Mouse (Mus musculus): Measurements from ENCODE around the gene Appl2. TPM values are rescaled to one million over a fixed set of nuclear protein-coding genes. Genes with fewer than 3 reads are reported as not detected.
A peak's percentile ranks its signal among the peaks of the same experiment; 100 is the strongest.

The Appl2 gene
- polyA plus RNA-seq, 1 experiment from 2014 or later: 27.5 TPM

DNA sequence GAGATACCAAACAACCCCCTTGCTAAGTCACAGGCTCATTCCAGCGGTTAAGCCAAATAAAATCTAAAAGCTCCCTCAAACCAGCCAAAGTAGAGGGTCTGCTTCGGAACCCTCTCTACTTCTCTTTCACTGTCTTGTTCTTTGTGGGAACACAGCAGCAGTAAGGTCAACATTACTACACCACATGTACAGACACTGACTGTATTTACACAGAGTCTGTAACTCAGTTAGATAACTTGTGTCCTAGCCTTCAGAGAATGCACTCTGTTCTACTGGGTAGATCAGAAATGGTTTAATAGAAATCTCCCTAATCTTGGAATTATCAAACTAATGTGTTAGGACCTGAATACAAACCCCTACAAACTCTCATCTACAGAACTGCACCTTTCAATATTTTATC, 12.3 kb downstream of the Appl2 start:
- WGBS: 93% methylated on average over 2 of the region's 2 CpGs
- no peak for ATAC-seq
- H3K36me3 ChIP-seq (ENCODE audit: control insufficient read depth, insufficient read depth): peaks cover 23% of the 10 kb centered on the region
- peak overlapping the region; percentile 21; the same call in 1 of the 2 replicates for H3K4me2 ChIP-seq (replicated peaks; ENCODE audit: low read depth)
- H3K4me1 ChIP-seq (replicated peaks; ENCODE audit: control insufficient read depth, insufficient read depth, low read length): no peaks in the 10 kb centered on the region
- no peaks in the 10 kb centered on the region for H3K27me3 ChIP-seq (replicated peaks; ENCODE audit: control insufficient read depth, insufficient read depth, low read length)
- H3K27ac ChIP-seq (ENCODE audit: low read depth, low read length): no peak overlapping the region
- no peaks in the 10 kb centered on the region for H3K9me3 ChIP-seq (ENCODE audit: control insufficient read depth)
- TF ChIP-seq CTCF (IDR thresholded peaks at IDR 0.05; ENCODE audit: low read depth): no peak
- H3K9ac ChIP-seq (ENCODE audit: low read depth, low read length): no peak overlapping the region
- no peak overlapping the region for H3K4me3 ChIP-seq (ENCODE audit: low read depth, low read length)

DNA sequence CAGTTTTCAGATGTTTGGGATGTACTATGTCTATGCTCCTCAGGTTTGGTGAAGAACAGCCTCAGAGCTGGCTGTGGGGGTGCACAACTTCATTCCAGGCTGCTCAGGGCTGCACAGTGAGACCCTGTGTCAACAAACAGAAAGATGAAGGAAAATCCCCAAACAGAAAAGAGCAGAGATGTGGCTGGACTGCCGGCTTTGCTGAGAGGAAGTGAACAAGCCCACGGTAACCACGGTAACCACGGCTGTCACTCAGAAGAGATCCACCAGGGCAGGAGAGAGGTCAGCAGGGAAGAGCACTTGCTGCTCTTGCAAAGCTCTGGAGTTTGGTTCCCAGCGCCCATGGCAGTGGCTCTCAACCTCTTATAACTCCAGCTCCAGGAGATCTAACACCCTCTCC, 14.1 kb downstream of the Appl2 start:
- no peak overlapping the region for H3K9ac ChIP-seq (ENCODE audit: low read depth, low read length)
- no peak for TF ChIP-seq CTCF (IDR thresholded peaks at IDR 0.05; ENCODE audit: low read depth)
- no peak for ATAC-seq
- no peaks in the 10 kb centered on the region for H3K9me3 ChIP-seq (ENCODE audit: control insufficient read depth)
- H3K27me3 ChIP-seq (replicated peaks; ENCODE audit: control insufficient read depth, insufficient read depth, low read length): no peaks in the 10 kb centered on the region
- H3K4me1 ChIP-seq (replicated peaks; ENCODE audit: control insufficient read depth, insufficient read depth, low read length): no peaks in the 10 kb centered on the region
- H3K36me3 ChIP-seq (ENCODE audit: control insufficient read depth, insufficient read depth): peaks cover 27% of the 10 kb centered on the region
- no peak overlapping the region for H3K4me3 ChIP-seq (ENCODE audit: low read depth, low read length)
- H3K27ac ChIP-seq (ENCODE audit: low read depth, low read length): no peak overlapping the region
- H3K4me2 ChIP-seq (replicated peaks; ENCODE audit: low read depth): no peak overlapping the region
- WGBS: 29% methylated on average over 5 of the region's 5 CpGs

DNA sequence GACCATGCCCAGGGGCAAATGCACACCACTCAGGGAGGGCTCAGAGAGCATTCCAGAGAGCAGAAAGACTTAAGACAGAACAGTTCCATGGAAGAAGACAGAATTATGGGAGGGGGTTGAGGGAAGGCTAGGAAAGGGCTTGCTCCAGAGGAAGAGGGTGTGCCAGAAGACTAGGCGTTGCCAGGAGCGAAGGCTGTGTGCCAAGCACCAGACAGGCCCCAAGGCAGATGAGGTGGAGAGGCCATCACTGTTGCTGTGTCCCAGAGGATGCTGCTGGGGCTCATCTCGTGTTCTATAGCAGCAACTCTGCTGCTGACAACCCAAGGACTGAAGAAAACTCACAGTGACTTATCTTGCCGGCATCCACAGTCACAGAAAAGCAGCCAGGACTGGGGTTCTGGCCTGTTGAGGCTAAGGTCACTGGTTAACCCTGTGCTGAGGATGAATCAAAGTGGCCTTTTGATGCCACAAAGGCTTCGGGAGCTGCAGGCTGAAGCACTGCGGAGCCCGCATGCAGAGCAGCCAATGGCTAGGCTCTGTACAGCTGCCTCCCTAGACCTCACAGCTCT, 15.6 kb downstream of the Appl2 start:
- Histone ChIP-seq H3K4me2 (replicated peaks; ENCODE audit: low read depth) (no peak overlapping the region), H3K4me3 (ENCODE audit: low read depth, low read length) (no peak overlapping the region), H3K27me3 (replicated peaks; ENCODE audit: control insufficient read depth, insufficient read depth, low read length) (no peaks in the 10 kb centered on the region), H3K9me3 (ENCODE audit: control insufficient read depth) (no peaks in the 10 kb centered on the region), H3K9ac (ENCODE audit: low read depth, low read length) (no peak overlapping the region), H3K27ac (ENCODE audit: low read depth, low read length) (no peak overlapping the region), H3K36me3 (ENCODE audit: control insufficient read depth, insufficient read depth) (peaks cover 25% of the 10 kb centered on the region), H3K4me1 (replicated peaks; ENCODE audit: control insufficient read depth, insufficient read depth, low read length) (no peaks in the 10 kb centered on the region)
- ATAC-seq: no peak
- TF ChIP-seq CTCF (IDR thresholded peaks at IDR 0.05; ENCODE audit: low read depth): no peak
- WGBS: 85% methylated on average over 7 of the region's 7 CpGs

DNA sequence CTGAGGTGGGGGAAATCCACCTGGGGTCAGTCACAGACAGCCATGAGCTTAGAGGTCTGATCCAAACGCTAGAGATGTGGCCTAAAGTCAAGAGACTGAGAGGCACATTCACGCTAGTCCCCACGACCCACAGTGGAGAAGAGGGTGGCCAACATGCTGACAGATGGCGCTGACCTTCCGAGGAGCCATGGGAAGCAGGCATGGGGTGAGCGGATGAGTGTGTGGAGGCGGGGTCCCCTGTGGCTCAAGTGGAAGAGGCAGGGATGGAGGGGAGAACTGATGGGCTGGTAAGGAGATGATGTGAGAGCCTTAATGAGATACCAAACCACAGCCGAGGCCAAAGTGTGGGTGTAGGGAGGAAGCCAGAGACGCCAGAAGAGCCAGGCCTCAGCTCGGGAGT, 16.8 kb downstream of the Appl2 start:
- no peak for TF ChIP-seq CTCF (IDR thresholded peaks at IDR 0.05; ENCODE audit: low read depth)
- no peak overlapping the region for H3K27ac ChIP-seq (ENCODE audit: low read depth, low read length)
- ATAC-seq: no peak
- 91% methylated on average over 10 of the region's 10 CpGs for WGBS
- H3K9ac ChIP-seq (ENCODE audit: low read depth, low read length): no peak overlapping the region
- H3K27me3 ChIP-seq (replicated peaks; ENCODE audit: control insufficient read depth, insufficient read depth, low read length): no peaks in the 10 kb centered on the region
- H3K4me2 ChIP-seq (replicated peaks; ENCODE audit: low read depth): no peak overlapping the region
- no peaks in the 10 kb centered on the region for H3K9me3 ChIP-seq (ENCODE audit: control insufficient read depth)
- no peaks in the 10 kb centered on the region for H3K4me1 ChIP-seq (replicated peaks; ENCODE audit: control insufficient read depth, insufficient read depth, low read length)
- no peak overlapping the region for H3K4me3 ChIP-seq (ENCODE audit: low read depth, low read length)
- H3K36me3 ChIP-seq (ENCODE audit: control insufficient read depth, insufficient read depth): peaks cover 30% of the 10 kb centered on the region

DNA sequence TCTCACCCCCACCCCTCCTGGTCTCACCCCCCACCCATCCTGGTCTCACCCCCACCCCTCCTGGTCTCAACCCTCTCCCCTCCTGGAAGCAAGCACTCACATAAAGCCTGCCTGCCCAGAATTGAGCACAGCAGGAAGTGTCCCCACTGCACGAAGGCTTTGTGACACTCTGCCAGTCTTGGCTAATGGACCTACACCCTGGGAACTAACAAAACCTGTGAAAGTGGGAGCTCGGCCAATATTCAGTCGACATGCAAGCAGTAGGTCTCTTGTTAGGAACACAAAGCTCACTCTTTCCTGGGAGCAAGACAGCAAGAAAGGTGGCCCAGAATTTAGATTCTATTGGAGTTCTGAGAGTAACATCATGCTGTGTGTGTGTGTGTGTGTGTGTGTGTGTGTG, 17.6 kb downstream of the Appl2 start:
- Histone ChIP-seq H3K9ac (ENCODE audit: low read depth, low read length) (no peak overlapping the region), H3K4me1 (replicated peaks; ENCODE audit: control insufficient read depth, insufficient read depth, low read length) (no peaks in the 10 kb centered on the region), H3K27me3 (replicated peaks; ENCODE audit: control insufficient read depth, insufficient read depth, low read length) (no peaks in the 10 kb centered on the region), H3K9me3 (ENCODE audit: control insufficient read depth) (no peaks in the 10 kb centered on the region), H3K36me3 (ENCODE audit: control insufficient read depth, insufficient read depth) (peaks cover 33% of the 10 kb centered on the region), H3K4me3 (ENCODE audit: low read depth, low read length) (no peak overlapping the region), H3K4me2 (replicated peaks; ENCODE audit: low read depth) (no peak overlapping the region), H3K27ac (ENCODE audit: low read depth, low read length) (no peak overlapping the region)
- no peak for ATAC-seq
- TF ChIP-seq CTCF (IDR thresholded peaks at IDR 0.05; ENCODE audit: low read depth): no peak
- WGBS: 73% methylated on average over 3 of the region's 3 CpGs

DNA sequence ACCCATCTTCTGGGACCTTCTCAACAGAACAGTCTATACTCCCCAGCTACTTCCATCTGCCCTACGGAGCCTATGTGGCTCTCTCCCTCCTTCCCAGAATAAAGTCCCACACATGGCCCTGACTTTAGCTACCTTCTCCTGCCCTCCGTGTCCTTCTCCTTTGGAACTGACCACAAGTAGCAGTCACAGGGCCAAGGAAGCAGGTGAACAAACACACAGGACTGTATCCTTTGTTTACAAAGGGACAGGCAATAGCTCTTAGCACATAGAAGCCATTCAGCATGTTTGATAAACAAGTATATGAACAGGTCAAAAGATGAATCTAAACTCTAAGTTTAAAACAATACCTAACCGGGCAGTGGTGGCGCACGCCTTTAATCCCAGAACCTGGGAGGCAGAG, 18.7 kb downstream of the Appl2 start:
- no peaks in the 10 kb centered on the region for H3K4me1 ChIP-seq (replicated peaks; ENCODE audit: control insufficient read depth, insufficient read depth, low read length)
- H3K36me3 ChIP-seq (ENCODE audit: control insufficient read depth, insufficient read depth): peaks cover 43% of the 10 kb centered on the region
- H3K27ac ChIP-seq (ENCODE audit: low read depth, low read length): no peak overlapping the region
- H3K4me2 ChIP-seq (replicated peaks; ENCODE audit: low read depth): no peak overlapping the region
- no peak overlapping the region for H3K9ac ChIP-seq (ENCODE audit: low read depth, low read length)
- 87% methylated on average over 5 of the region's 5 CpGs for WGBS
- H3K9me3 ChIP-seq (ENCODE audit: control insufficient read depth): no peaks in the 10 kb centered on the region
- no peak for TF ChIP-seq CTCF (IDR thresholded peaks at IDR 0.05; ENCODE audit: low read depth)
- H3K27me3 ChIP-seq (replicated peaks; ENCODE audit: control insufficient read depth, insufficient read depth, low read length): no peaks in the 10 kb centered on the region
- no peak overlapping the region for H3K4me3 ChIP-seq (ENCODE audit: low read depth, low read length)
- no peak for ATAC-seq

All from intestine, postnatal 0 days (tissue).